Mouse (Mus musculus) liver, embryonic 11.5 days (tissue): Measurements from ENCODE around the gene Klhl31. TPM values are rescaled to one million over a fixed set of nuclear protein-coding genes. Genes with fewer than 3 reads are reported as not detected.

ENCODE experiments used
- ATAC-seq: fragments of 200-750 bp; cut with Nextera tagmentation; replicated peaks from 2 replicates; pipeline ENCODE4 v1.8.0; 2017; ENCODE audit warnings: moderate number of reproducible peaks, mild to moderate bottlenecking, moderate TSS enrichment, moderate library complexity; ENCODE audit not compliant: low FRiP score
- DNase-seq: peaks from one replicate; pipeline ENCODE4 v3.0.0-alpha.2; 2017; ENCODE audit warnings: low spot score
- H3K27ac ChIP-seq: fragments of 300-500 bp; sonication (generic); 2 replicates; pipeline ENCODE4 v1.5.1; 2014; ENCODE audit warnings: mild to moderate bottlenecking, low read depth, low read length, control low read depth
- H3K27me3 ChIP-seq: fragments of 300-500 bp; sonication (generic); replicated peaks from 2 replicates; pipeline ENCODE4 v1.6.1; 2014; ENCODE audit warnings: low read length, mixed read lengths; ENCODE audit not compliant: control insufficient read depth, insufficient read depth
- H3K36me3 ChIP-seq: fragments of 300-500 bp; sonication (generic); 2 replicates; pipeline ENCODE4 v1.6.1; 2014; ENCODE audit warnings: mild to moderate bottlenecking, low read length, moderate library complexity, mixed read lengths; ENCODE audit not compliant: control insufficient read depth, insufficient read depth
- H3K4me1 ChIP-seq: fragments of 300-500 bp; sonication (generic); replicated peaks from 2 replicates; pipeline ENCODE4 v1.6.1; 2014; ENCODE audit warnings: low read length, mixed read lengths; ENCODE audit not compliant: control insufficient read depth, insufficient read depth
- H3K4me2 ChIP-seq: fragments of 300-500 bp; sonication (generic); 2 replicates; pipeline ENCODE4 v1.6.1; 2014; ENCODE audit warnings: mild to moderate bottlenecking, control low read depth, moderate library complexity
- H3K4me3 ChIP-seq: fragments of 300-500 bp; sonication (generic); 2 replicates; pipeline ENCODE4 v1.5.1; 2014; ENCODE audit warnings: low read depth, low read length, control low read depth
- H3K9ac ChIP-seq: fragments of 300-500 bp; sonication (generic); 2 replicates; pipeline ENCODE4 v1.6.1; 2014; ENCODE audit warnings: low read depth, low read length, control low read depth
- H3K9me3 ChIP-seq: fragments of 300-500 bp; sonication (generic); 2 replicates; pipeline ENCODE4 v1.6.1; 2016; ENCODE audit warnings: low read length, inconsistent platforms, mixed read lengths; ENCODE audit not compliant: control insufficient read depth
- WGBS: fragments of 180-500 bp; shearing (Covaris S2); extraction: QIAGEN DNeasy Blood & Tissue Kit; methylation state at CpG from one replicate; pipeline ENCODE4 v1.1.7; 2014; 5-methylcytosine and 5-hydroxymethylcytosine counted together
- polyA plus RNA-seq: library from polyadenylated mRNA; unstranded; fragments of >200 nt; fragmentation: Nextera tagmentation; extraction: Ambion mirVana; gene quantifications from 2 replicates; pipeline ENCODE4 v1.2.1, GENCODE M21; 2014

Gene Klhl31
- polyA plus RNA-seq, 1 experiment from 2014 or later: 0.38 TPM

DNA sequence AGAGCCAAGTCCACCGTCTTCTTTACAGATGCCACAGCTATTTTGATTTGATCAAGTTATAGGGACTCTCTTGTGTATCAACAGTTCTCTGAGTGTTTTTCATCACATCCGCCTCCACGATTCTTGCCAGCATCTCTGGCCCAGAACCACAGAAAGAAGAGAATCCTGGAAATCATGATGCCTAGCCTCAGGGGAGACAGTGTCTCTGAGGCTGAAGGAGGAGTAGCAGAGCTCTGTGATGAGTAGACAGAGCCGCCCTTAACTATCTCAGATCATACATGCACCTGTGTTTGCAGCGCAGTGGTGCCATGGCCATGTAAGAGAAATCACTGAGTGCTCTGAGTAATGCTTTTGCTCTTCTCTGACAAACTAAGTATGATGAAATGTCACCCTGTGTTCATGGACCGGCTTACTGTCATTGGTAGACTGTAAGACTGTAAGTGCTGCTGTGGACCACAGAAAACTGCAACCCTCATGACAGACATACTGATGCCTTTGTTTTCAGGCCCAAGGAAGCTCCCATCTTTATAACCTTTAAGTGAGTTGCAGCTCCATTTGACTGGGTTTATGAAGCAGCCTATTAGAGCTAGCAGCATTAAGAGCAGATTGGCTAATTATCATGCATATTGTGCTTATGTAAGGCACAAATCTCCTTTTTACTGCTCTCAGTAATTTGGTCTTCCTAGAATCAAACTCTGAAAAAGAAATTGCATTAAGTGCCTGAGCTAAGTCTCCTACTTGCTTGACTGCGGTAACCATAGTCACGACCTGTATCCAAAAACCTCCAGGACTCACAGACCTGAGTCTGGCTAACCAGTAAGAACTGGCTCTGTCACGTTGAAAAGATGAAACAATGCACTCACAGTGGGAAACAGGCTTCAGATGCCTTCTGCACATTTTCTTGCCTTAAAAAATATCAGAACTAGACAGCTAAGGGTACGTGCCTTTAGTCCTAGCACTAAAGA, 33.7 kb upstream of the Klhl31 start:
- Histone ChIP-seq H3K9me3 (no peaks in the 10 kb centered on the region), H3K36me3 (no peaks in the 10 kb centered on the region), H3K27ac (no peak overlapping the region), H3K4me1 (no peaks in the 10 kb centered on the region), H3K4me3 (no peak overlapping the region), H3K4me2 (no peak overlapping the region), H3K27me3 (no peaks in the 10 kb centered on the region), H3K9ac (no peak overlapping the region)
- ATAC-seq (no peak), DNase-seq (no peak)
- 82% methylated on average over 10 of the region's 10 CpGs for WGBS

DNA sequence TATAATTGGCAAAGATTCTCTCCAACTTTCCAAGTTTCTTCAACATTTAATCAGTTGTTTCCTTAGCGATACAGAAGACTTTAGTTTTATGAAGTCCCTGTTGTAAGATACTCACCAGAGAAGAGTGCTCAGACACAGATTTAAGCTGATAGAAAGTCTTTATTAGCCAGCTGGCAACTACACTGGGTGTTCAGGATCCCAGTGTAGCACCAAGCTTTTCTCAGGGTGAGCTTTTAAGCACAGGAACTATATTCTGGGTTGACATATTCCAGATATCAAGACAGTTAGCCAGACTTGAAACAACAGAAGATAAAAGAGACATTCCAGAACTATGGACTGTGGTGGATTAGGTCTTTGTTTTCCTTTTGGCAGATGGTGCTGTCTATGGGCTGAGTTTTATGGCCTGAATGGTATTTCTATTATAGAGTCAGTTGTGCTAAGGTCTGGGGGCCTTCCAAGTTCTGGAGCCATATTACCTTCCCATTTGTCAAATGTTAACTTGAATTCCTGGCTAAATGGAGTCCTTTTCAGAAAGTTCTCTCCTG, 32.3 kb upstream of the Klhl31 start:
- no peak overlapping the region for H3K27ac ChIP-seq

DNA sequence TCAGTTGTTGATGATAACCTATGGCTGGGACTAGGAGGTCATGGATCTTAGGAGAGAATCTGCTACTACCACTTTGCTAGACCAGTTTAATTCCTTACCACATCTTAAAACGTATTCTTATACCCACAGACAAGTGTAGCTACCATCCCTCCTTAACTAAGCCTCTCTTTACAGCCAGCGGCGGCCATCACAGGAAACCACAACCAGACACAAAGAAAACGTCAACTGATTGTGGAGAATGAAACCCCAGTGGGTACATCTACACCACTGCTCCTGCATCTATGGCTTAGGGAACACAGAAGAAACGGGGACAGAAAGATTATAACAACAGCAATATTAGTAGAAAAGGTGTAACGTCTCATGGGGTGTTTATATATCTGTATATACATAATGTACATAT, 29.0 kb upstream of the Klhl31 start:
- Histone ChIP-seq H3K4me1 (no peaks in the 10 kb centered on the region), H3K9me3 (no peaks in the 10 kb centered on the region), H3K4me2 (no peak overlapping the region), H3K4me3 (no peak overlapping the region), H3K27ac (no peak overlapping the region), H3K36me3 (no peaks in the 10 kb centered on the region), H3K9ac (no peak overlapping the region), H3K27me3 (no peaks in the 10 kb centered on the region)
- 48% methylated on average over 6 of the region's 6 CpGs for WGBS
- DNase-seq (no peak), ATAC-seq (no peak)

More for the DNA sequence above, 32.3 kb upstream of the Klhl31 start:
- ATAC-seq: no peak
- H3K27me3 ChIP-seq: no peaks in the 10 kb centered on the region
- no peaks in the 10 kb centered on the region for H3K9me3 ChIP-seq
- no peak for DNase-seq
- WGBS: 86% methylated on average over 1 of the region's 1 CpGs
- H3K9ac ChIP-seq: no peak overlapping the region
- no peak overlapping the region for H3K4me3 ChIP-seq
- no peaks in the 10 kb centered on the region for H3K36me3 ChIP-seq
- no peaks in the 10 kb centered on the region for H3K4me1 ChIP-seq
- H3K4me2 ChIP-seq: no peak overlapping the region

DNA sequence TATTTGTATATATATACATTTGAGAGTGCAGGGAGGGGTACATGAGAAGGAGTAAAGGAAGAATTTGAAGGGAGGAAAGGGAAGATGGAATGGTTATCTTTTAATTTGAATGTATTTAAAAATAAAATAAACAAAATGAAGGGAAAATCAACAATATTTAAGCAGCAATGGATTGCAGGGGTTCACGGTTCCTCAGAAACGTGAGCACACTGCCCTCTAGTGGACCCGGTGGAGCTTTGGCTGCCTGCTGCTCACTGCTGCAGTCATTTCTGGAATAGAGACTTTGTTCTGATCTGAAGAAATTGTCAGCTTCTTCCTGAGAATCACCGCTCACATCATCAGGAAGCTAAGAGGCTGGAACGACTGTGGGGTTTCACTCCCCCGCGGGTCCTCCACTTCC, 28.5 kb upstream of the Klhl31 start:
- DNase-seq (no peak), ATAC-seq (no peak)
- Histone ChIP-seq H3K9me3 (no peaks in the 10 kb centered on the region), H3K4me3 (no peak overlapping the region), H3K27me3 (no peaks in the 10 kb centered on the region), H3K9ac (no peak overlapping the region), H3K27ac (no peak overlapping the region), H3K4me2 (no peak overlapping the region), H3K36me3 (no peaks in the 10 kb centered on the region), H3K4me1 (no peaks in the 10 kb centered on the region)
- WGBS: 19% methylated on average over 5 of the region's 7 CpGs

DNA sequence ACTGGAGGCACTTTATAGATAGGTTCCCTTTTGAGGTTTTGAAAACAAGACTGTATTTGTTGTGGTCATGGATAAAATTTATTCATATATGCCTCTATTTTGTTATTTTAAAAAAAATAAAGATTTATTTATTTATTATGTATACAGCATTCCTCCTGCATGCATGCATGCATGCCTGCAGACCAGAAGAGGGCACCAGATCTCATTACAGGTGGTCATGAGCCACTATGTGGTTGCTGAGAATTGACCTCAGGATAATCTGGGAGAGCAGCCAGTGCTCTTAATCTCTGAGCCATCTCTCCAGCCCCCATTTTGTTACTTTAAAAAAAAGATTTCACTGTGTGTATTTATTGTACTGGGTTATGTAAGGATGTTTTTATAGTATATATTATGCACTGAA, 25.5 kb upstream of the Klhl31 start:
- Histone ChIP-seq H3K9ac (no peak overlapping the region), H3K27ac (no peak overlapping the region), H3K4me1 (no peaks in the 10 kb centered on the region), H3K4me3 (no peak overlapping the region), H3K36me3 (no peaks in the 10 kb centered on the region), H3K4me2 (no peak overlapping the region), H3K27me3 (no peaks in the 10 kb centered on the region), H3K9me3 (no peaks in the 10 kb centered on the region)
- ATAC-seq: no peak
- no peak for DNase-seq

DNA sequence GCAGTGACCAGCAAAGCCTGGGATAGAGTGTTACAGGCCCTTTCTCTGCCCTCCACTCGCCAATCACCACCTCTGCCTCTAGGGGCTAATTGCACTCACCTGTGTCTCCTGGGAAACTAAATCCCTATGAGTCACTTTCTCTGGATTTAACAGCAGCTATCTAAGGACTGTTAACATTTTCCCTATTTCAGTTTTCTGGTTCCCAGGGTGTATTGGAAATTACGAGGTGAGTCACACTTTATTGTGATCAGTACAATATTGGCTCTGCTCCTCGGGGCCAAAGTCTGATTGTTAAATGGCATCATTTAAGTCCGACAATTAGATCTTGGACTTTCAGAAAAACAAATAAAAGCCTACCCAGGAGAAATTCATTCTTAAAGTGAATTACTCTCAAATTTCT, 24.0 kb upstream of the Klhl31 start:
- Histone ChIP-seq H3K27me3 (no peaks in the 10 kb centered on the region), H3K4me3 (no peak overlapping the region), H3K9me3 (no peaks in the 10 kb centered on the region), H3K36me3 (no peaks in the 10 kb centered on the region), H3K4me2 (no peak overlapping the region), H3K27ac (no peak overlapping the region), H3K9ac (no peak overlapping the region), H3K4me1 (no peaks in the 10 kb centered on the region)
- 76% methylated on average over 4 of the region's 4 CpGs for whole genome bisulfite sequencing
- no peak for ATAC-seq
- DNase-seq: no peak

DNA sequence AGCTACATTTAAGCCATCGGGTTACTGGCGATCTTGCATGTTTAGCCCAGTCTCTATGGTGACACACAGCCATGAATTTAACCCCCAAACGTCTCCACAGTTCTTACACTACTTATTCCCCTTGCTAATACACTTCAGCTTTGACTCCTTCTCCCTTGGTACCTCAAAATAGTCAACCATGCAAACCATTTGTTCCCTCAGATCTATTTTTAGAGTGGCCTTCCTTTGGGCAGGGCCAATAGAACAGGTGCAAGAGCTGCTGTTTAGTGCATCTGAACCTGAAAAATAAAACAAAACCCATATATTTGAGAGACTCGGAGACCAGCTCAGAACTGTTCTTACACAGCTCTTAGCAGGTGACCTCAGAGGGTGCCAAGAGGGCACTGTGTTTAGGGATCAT, 20.4 kb upstream of the Klhl31 start:
- Histone ChIP-seq H3K4me2 (no peak overlapping the region), H3K4me1 (no peaks in the 10 kb centered on the region), H3K27ac (no peak overlapping the region), H3K9ac (no peak overlapping the region), H3K36me3 (no peaks in the 10 kb centered on the region), H3K4me3 (no peak overlapping the region), H3K27me3 (no peaks in the 10 kb centered on the region), H3K9me3 (no peaks in the 10 kb centered on the region)
- ATAC-seq (no peak), DNase-seq (no peak)
- WGBS: 71% methylated on average over 4 of the region's 4 CpGs

DNA sequence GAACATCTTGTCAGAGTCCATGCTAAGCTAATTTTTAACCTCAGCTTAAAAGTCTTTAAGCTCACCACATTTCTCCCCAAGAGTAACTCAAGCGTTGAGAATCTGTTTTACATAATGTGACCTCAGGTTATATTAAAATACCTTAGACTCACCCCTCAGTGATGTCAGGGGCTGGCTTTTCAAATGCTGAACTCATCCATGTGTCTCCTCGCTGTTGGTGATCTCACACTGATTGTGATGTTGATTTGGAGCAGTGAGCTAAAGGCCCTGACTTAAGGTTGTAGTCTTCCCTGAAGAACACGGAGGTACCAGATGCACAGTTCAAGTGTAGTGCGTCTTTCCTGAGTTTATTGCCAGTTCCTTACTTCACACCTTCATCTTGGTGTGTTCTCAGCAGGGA, 19.5 kb upstream of the Klhl31 start:
- no peaks in the 10 kb centered on the region for H3K4me1 ChIP-seq
- H3K4me2 ChIP-seq: no peak overlapping the region
- H3K27me3 ChIP-seq: no peaks in the 10 kb centered on the region
- H3K27ac ChIP-seq: no peak overlapping the region
- H3K36me3 ChIP-seq: no peaks in the 10 kb centered on the region
- whole genome bisulfite sequencing: 55% methylated on average over 4 of the region's 4 CpGs
- ATAC-seq (no peak), DNase-seq (no peak)
- H3K9me3 ChIP-seq: no peaks in the 10 kb centered on the region
- H3K9ac ChIP-seq: no peak overlapping the region
- H3K4me3 ChIP-seq: no peak overlapping the region

DNA sequence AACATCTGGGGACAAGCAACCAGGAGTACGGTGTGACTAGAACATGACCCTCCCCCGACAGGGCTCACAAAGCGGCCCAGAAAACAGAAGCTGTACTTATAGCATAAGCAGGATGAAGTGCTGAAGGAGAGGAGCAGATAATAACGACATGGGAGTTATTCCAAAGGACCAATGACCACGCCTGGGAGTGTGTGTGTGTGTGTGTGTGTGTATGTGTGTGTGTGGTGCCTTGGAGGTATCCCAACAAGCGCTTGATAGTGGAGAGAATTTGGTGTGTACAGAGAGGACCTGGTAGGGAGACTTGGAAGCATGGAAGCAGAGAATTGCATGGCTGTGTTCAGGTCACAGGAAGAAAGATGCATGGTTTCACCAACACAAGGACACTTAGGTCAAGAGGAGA, 18.5 kb upstream of the Klhl31 start:
- no peaks in the 10 kb centered on the region for H3K36me3 ChIP-seq
- H3K4me3 ChIP-seq: no peak overlapping the region
- no peak overlapping the region for H3K27ac ChIP-seq
- WGBS: 69% methylated on average over 6 of the region's 6 CpGs
- H3K9ac ChIP-seq: no peak overlapping the region
- no peaks in the 10 kb centered on the region for H3K4me1 ChIP-seq
- DNase-seq (no peak), ATAC-seq (no peak)
- no peaks in the 10 kb centered on the region for H3K9me3 ChIP-seq
- H3K27me3 ChIP-seq: no peaks in the 10 kb centered on the region
- H3K4me2 ChIP-seq: no peak overlapping the region
